Mouse (Mus musculus) forebrain, postnatal 0 days (tissue): Measurements from ENCODE around the gene Tceal8. TPM values are rescaled to one million over a fixed set of nuclear protein-coding genes. Genes with fewer than 3 reads are reported as not detected.
"Not testable (repeated sequence)": the region's sequence is repeated elsewhere in the genome, so short reads cannot be mapped to it uniquely, and the experiment has no call there.

Experiments
- ATAC-seq: fragments of 200-750 bp; cut with Nextera tagmentation; 2 replicates; pipeline ENCODE4 v1.8.0; 2017; ENCODE audit warnings: mild to moderate bottlenecking, moderate library complexity
- DNase-seq: peaks from one replicate; pipeline ENCODE4 v3.0.0-alpha.2; 2015
- H3K27ac ChIP-seq: fragments of 300-500 bp; sonication (generic); 2 replicates; pipeline ENCODE4 v1.5.1; 2014; ENCODE audit warnings: low read depth, mild to moderate bottlenecking, antibody characterized with exemption, low read length, moderate library complexity, mixed read lengths
- H3K27me3 ChIP-seq: fragments of 300-500 bp; sonication (generic); 2 replicates; pipeline ENCODE4 v1.6.1; 2014; ENCODE audit warnings: mild to moderate bottlenecking, low read length, mixed read lengths; ENCODE audit not compliant: insufficient read depth
- H3K36me3 ChIP-seq: fragments of 300-500 bp; sonication (generic); 2 replicates; pipeline ENCODE4 v1.6.1; 2014; ENCODE audit warnings: mild to moderate bottlenecking, moderate library complexity; ENCODE audit not compliant: insufficient read depth
- H3K4me1 ChIP-seq: fragments of 300-500 bp; sonication (generic); 2 replicates; pipeline ENCODE4 v1.6.1; 2014; ENCODE audit warnings: antibody characterized with exemption; ENCODE audit not compliant: insufficient read depth
- H3K4me2 ChIP-seq: fragments of 300-500 bp; sonication (generic); 2 replicates; pipeline ENCODE4 v1.6.1; 2014; ENCODE audit warnings: low read depth, mild to moderate bottlenecking, moderate library complexity
- H3K4me3 ChIP-seq: fragments of 300-500 bp; sonication (generic); 2 replicates; pipeline ENCODE4 v1.5.1; 2014; ENCODE audit warnings: low read depth, low read length, mixed read lengths
- H3K9ac ChIP-seq: fragments of 300-500 bp; sonication (generic); 2 replicates; pipeline ENCODE4 v1.6.1; 2014; ENCODE audit warnings: mild to moderate bottlenecking
- H3K9me3 ChIP-seq: fragments of 300-500 bp; sonication (generic); 2 replicates; pipeline ENCODE4 v1.6.1; 2016; ENCODE audit warnings: low read length
- CTCF ChIP-seq: sonication (generic); IDR thresholded peaks from 2 replicates; pipeline ENCODE4 v1.5.1; 2016; ENCODE audit warnings: antibody characterized with exemption, control low read depth, low read depth
- WGBS: fragments of 180-500 bp; shearing (Covaris S2); extraction: QIAGEN DNeasy Blood & Tissue Kit; methylation state at CpG from one replicate; pipeline ENCODE4 v1.1.7; 2014; 5-methylcytosine and 5-hydroxymethylcytosine counted together
- polyA plus RNA-seq: library from polyadenylated mRNA; unstranded; fragments of >200 nt; fragmentation: Nextera tagmentation; extraction: Ambion mirVana; gene quantifications from 2 replicates; pipeline ENCODE4 v1.2.1, GENCODE M21; 2015
- total RNA-seq: library from RNA; depleted of rRNA; stranded (reverse); fragments of >200 nt; gene quantifications from 2 replicates; pipeline ENCODE4 v1.2.3, GENCODE M21; 2014; rRNA removed

The Tceal8 gene
- total RNA-seq (112 and 117 TPM in 2 replicates), polyA plus RNA-seq (134 and 141 TPM in 2 replicates)

GRCm38 (mm10) chrX:136172118-136172551 lies at the start of gene Tceal8:
TSS of gene Tceal8 (minus strand) at chrX:136172342.
- DNase-seq (peak; percentile 90), ATAC-seq (peak; percentile 96)
- TF ChIP-seq CTCF: peak; percentile 27; the same call in 1 of the 2 replicates
- Histone ChIP-seq H3K4me3 (peak within 1 kb of the TSS; percentile 52), H3K4me2 (peak within 1 kb of the TSS; percentile 49), H3K36me3 (no peaks in the 10 kb centered on the region), H3K9me3 (no peaks in the 10 kb centered on the region), H3K4me1 (no peaks in the 10 kb centered on the region), H3K27me3 (no peaks in the 10 kb centered on the region), H3K9ac (peak within 1 kb of the TSS; percentile 57), H3K27ac (peak within 1 kb of the TSS; percentile 83)
- 26% methylated on average over 10 of the region's 10 CpGs for WGBS

- TF ChIP-seq CTCF: no peak
- H3K36me3 ChIP-seq: no peaks in the 10 kb centered on the region
- H3K27ac ChIP-seq: no peak overlapping the region
- H3K9ac ChIP-seq: no peak overlapping the region
- no peaks in the 10 kb centered on the region for H3K4me1 ChIP-seq
- ATAC-seq (no peak), DNase-seq (no peak)
- H3K4me3 ChIP-seq: no peak overlapping the region
- H3K9me3 ChIP-seq: no peaks in the 10 kb centered on the region
- H3K4me2 ChIP-seq: no peak overlapping the region
- WGBS: 30% methylated on average over 1 of the region's 1 CpGs
- H3K27me3 ChIP-seq: no peaks in the 10 kb centered on the region
Measured at GRCm38 (mm10) chrX:136216303-136216702, 44.2 kb upstream of the Tceal8 start.

- peak within 1 kb of the TSS; percentile 51 for H3K9ac ChIP-seq
- not testable (repeated sequence) for H3K9me3 ChIP-seq, H3K4me1 ChIP-seq, H3K27ac ChIP-seq, H3K27me3 ChIP-seq, H3K36me3 ChIP-seq
- H3K4me2 ChIP-seq: peak within 1 kb of the TSS; percentile 42
- DNase-seq: peak; percentile 23
- 36% methylated on average over 18 of the region's 67 CpGs for WGBS
- H3K4me3 ChIP-seq: peak within 1 kb of the TSS; percentile 36
- ATAC-seq: peak; percentile 95
Measured at GRCm38 (mm10) chrX:136214729-136215677, 42.9 kb upstream of the Tceal8 start, which contains the start of the genes Tceal7 and Bex1. TSS of gene Tceal7 (plus strand) at chrX:136214779. TSS of gene Bex1 (minus strand) at chrX:136215513.

- H3K4me2 ChIP-seq: no peak overlapping the region
- ATAC-seq: no peak
- H3K9ac ChIP-seq: no peak overlapping the region
- DNase-seq: no peak
- H3K27me3 ChIP-seq: no peaks in the 10 kb centered on the region
- no peaks in the 10 kb centered on the region for H3K4me1 ChIP-seq
- TF ChIP-seq CTCF: no peak
- H3K9me3 ChIP-seq: no peaks in the 10 kb centered on the region
- 70% methylated on average over 2 of the region's 2 CpGs for WGBS
- H3K4me3 ChIP-seq: no peak overlapping the region
- H3K27ac ChIP-seq: no peak overlapping the region
- H3K36me3 ChIP-seq: no peaks in the 10 kb centered on the region
Measured at GRCm38 (mm10) chrX:136213396-136213795, 41.3 kb upstream of the Tceal8 start.

GRCm38 (mm10) chrX:136204406-136204805 lies 32.3 kb upstream of the Tceal8 start:
- 80% methylated on average over 6 of the region's 6 CpGs for WGBS
- no peak for TF ChIP-seq CTCF
- Histone ChIP-seq H3K27me3 (no peaks in the 10 kb centered on the region), H3K4me1 (no peaks in the 10 kb centered on the region), H3K9me3 (no peaks in the 10 kb centered on the region), H3K4me2 (no peak overlapping the region), H3K4me3 (no peak overlapping the region), H3K9ac (no peak overlapping the region), H3K36me3 (no peaks in the 10 kb centered on the region), H3K27ac (no peak overlapping the region)
- no peak for DNase-seq
- no peak for ATAC-seq

GRCm38 (mm10) chrX:136203664-136204066 lies 31.5 kb upstream of the Tceal8 start, which contains the start of gene Tceal5:
TSS of gene Tceal5 (minus strand) at chrX:136203876.
- no peaks in the 10 kb centered on the region for H3K9me3 ChIP-seq
- ATAC-seq: peak; percentile 97

GRCm38 (mm10) chrX:136203257-136203656 lies 31.1 kb upstream of the Tceal8 start:
- no peak for TF ChIP-seq CTCF
- WGBS: 23% methylated on average over 7 of the region's 7 CpGs
- no peaks in the 10 kb centered on the region for H3K4me1 ChIP-seq
- no peaks in the 10 kb centered on the region for H3K27me3 ChIP-seq
- H3K36me3 ChIP-seq: no peaks in the 10 kb centered on the region
- peak overlapping the region; percentile 71 for H3K27ac ChIP-seq
- peak overlapping the region; percentile 47 for H3K4me2 ChIP-seq
- no peak for DNase-seq
- ATAC-seq: peak; percentile 66
- no peaks in the 10 kb centered on the region for H3K9me3 ChIP-seq
- peak overlapping the region; percentile 47 for H3K4me3 ChIP-seq
- H3K9ac ChIP-seq: peak overlapping the region; percentile 46

More at GRCm38 (mm10) chrX:136203664-136204066, 31.5 kb upstream of the Tceal8 start, which contains the start of gene Tceal5:
- WGBS: 20% methylated on average over 9 of the region's 9 CpGs
- no peaks in the 10 kb centered on the region for H3K4me1 ChIP-seq
- H3K4me2 ChIP-seq: peak within 1 kb of the TSS; percentile 47
- H3K9ac ChIP-seq: peak within 1 kb of the TSS; percentile 46
- H3K36me3 ChIP-seq: no peaks in the 10 kb centered on the region
- peak within 1 kb of the TSS; percentile 71 for H3K27ac ChIP-seq
- TF ChIP-seq CTCF: no peak
- peak within 1 kb of the TSS; percentile 47 for H3K4me3 ChIP-seq
- peak; percentile 85 for DNase-seq
- H3K27me3 ChIP-seq: no peaks in the 10 kb centered on the region
